Mouse (Mus musculus) adrenal gland, postnatal 10 days (tissue): ENCODE results near the gene Olfr1248. TPM values are rescaled to one million over a fixed set of nuclear protein-coding genes. Genes with fewer than 3 reads are reported as not detected.
"Not testable (repeated sequence)": the region's sequence is repeated elsewhere in the genome, so short reads cannot be mapped to it uniquely, and the experiment has no call there.

Experiments
- DNase-seq: peaks from one replicate; pipeline ENCODE4 v3.0.0; 2021; ENCODE audit warnings: mixed read lengths
- long read RNA-seq, 2 experiments: library from polyadenylated mRNA; stranded (forward); transcript quantifications; one replicate each; pipeline ENCODE4 v2.0.0; 2021
- total RNA-seq, 2 experiments: library from RNA; stranded (reverse); gene quantifications; 2 replicates each; pipeline ENCODE4 v1.2.3; 2021

The Olfr1248 gene
- not detected for total RNA-seq
- long read RNA-seq, experiment 1, result 0 reads
- long read RNA-seq, experiment 2, result 0 reads

DNA sequence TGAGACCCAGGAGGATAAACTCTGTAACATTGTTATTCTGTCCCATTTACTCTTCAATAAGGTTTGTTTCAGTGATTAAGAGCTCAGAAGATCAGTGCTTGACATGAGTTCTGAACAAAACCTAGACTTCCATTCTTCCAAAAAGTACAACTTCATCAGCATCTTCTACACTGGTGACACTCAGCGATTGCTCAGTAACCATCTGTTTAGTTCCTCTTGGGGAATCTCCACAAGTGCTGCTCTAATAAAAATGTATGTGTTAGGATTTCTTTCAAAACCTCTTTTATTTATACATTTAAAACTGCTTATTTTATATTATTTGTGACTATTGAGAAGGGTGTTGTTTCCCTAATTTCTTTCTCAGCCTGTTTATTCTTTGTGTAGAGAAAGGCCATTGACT is at the start of gene Olfr1248:
TSS of gene Olfr1248 (minus strand) at position 101 of the 400 bp plus-strand sequence.
- DNase-seq, result not testable (repeated sequence)

- DNase-seq, result no peak
Measured at GRCm38 (mm10) chr2:89661367-89661766, 43.3 kb upstream of the Olfr1248 start, which contains the start of gene Olfr1250. Gene Olfr1250, minus strand, starts transcription at chr2:89661467.

GRCm38 (mm10) chr2:89634883-89635282 is 16.8 kb upstream of the Olfr1248 start, which contains the start of gene Olfr1249:
Gene Olfr1249, minus strand, starts transcription at chr2:89634983.
- no peak for DNase-seq

- no peak for DNase-seq
Measured at GRCm38 (mm10) chr2:89614030-89614429, 4.0 kb downstream of the Olfr1248 start, which contains the start of gene Olfr1247. Gene Olfr1247, minus strand, starts transcription at chr2:89614130.

DNA sequence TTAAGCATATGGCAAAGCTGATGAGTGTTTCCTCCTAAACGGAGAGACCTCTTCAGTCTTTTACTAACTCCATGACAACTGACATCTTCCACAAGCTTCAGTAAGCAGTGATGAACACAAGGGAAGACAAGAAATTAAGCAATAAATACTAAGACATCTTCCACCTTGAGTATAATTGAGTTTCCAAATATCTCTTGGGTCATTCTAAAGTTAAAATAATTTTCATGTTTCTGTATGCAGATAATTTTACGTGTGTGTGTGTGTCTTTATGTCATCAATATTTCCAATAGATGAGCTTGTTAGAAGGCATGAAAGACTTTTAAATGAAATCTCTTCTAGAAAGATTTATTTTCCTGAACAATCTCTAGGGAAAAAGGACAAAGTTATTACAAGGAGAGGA is 25.0 kb downstream of the Olfr1248 start, which contains the start of gene Olfr1246:
TSS of gene Olfr1246 (minus strand) at position 101 of the 400 bp plus-strand sequence.
- no peak for DNase-seq

- no peak for DNase-seq
Measured at GRCm38 (mm10) chr2:89578347-89578746, 39.7 kb downstream of the Olfr1248 start, which contains the start of gene Olfr1245. Gene Olfr1245, minus strand, starts transcription at chr2:89578447.

Other genes starting within 250 kb of the Olfr1248 start
- gene Olfr1238, start 208.6 kb downstream of the Olfr1248 start, total RNA-seq, result not detected
- gene Olfr1239, start 197.8 kb downstream of the Olfr1248 start, total RNA-seq, result not detected
- gene Olfr1240, start 175.2 kb downstream of the Olfr1248 start, total RNA-seq, result not detected
- not detected for gene Olfr1241, start 131.1 kb downstream of the Olfr1248 start, total RNA-seq
- gene Olfr1242, start 119.9 kb downstream of the Olfr1248 start, total RNA-seq, result not detected
- gene Olfr1243, start 86.8 kb downstream of the Olfr1248 start, total RNA-seq, result not detected
- gene Olfr1245, start 39.8 kb downstream of the Olfr1248 start, total RNA-seq, result not detected
- gene Olfr1246, start 25.1 kb downstream of the Olfr1248 start, total RNA-seq, result not detected
- not detected for gene Olfr1247, start 4.1 kb downstream of the Olfr1248 start, total RNA-seq
- gene Olfr1249, start 16.7 kb upstream of the Olfr1248 start, total RNA-seq, result not detected
- not detected for gene Olfr1250, start 43.2 kb upstream of the Olfr1248 start, total RNA-seq
- gene Olfr1251, start 53.7 kb upstream of the Olfr1248 start, total RNA-seq, result not detected
- not detected for gene Olfr1252, start 106.8 kb upstream of the Olfr1248 start, total RNA-seq
- not detected for gene Olfr1253, start 138.8 kb upstream of the Olfr1248 start, total RNA-seq
- gene Olfr1254, start 175.4 kb upstream of the Olfr1248 start, total RNA-seq, result not detected
- not detected for gene Olfr1255, start 193.8 kb upstream of the Olfr1248 start, total RNA-seq
- gene Olfr1256, start 223.3 kb upstream of the Olfr1248 start, total RNA-seq, result not detected
- gene Olfr48, start 230.0 kb upstream of the Olfr1248 start, total RNA-seq, result not detected